Mouse (Mus musculus) limb, embryonic 11.5 days (tissue): ENCODE results near the gene Igll1. TPM values are rescaled to one million over a fixed set of nuclear protein-coding genes. Genes with fewer than 3 reads are reported as not detected.

Experiments used
- ATAC-seq: fragments of 200-750 bp; cut with Nextera tagmentation; 2 replicates; pipeline ENCODE4 v1.8.0; 2017; ENCODE audit warnings: low read depth; ENCODE audit not compliant: insufficient number of reproducible peaks, low FRiP score, low TSS enrichment
- DNase-seq: peaks from one replicate; pipeline ENCODE4 v3.0.0-alpha.2; 2015; ENCODE audit warnings: low spot score
- H3K27ac ChIP-seq: fragments of 300-500 bp; sonication (generic); replicated peaks from 2 replicates; pipeline ENCODE4 v1.5.1; 2014; ENCODE audit warnings: low read depth, mild to moderate bottlenecking, low read length
- H3K27me3 ChIP-seq: fragments of 300-500 bp; sonication (generic); 2 replicates; pipeline ENCODE4 v1.6.1; 2014; ENCODE audit warnings: mild to moderate bottlenecking, low read length, mixed read lengths; ENCODE audit not compliant: control insufficient read depth, insufficient read depth
- H3K36me3 ChIP-seq: fragments of 300-500 bp; sonication (generic); 2 replicates; pipeline ENCODE4 v1.6.1; 2014; ENCODE audit warnings: mild to moderate bottlenecking, low read length, moderate library complexity, mixed read lengths; ENCODE audit not compliant: control insufficient read depth, insufficient read depth
- H3K4me1 ChIP-seq: fragments of 300-500 bp; sonication (generic); 2 replicates; pipeline ENCODE4 v1.6.1; 2014; ENCODE audit warnings: low read length, mixed read lengths; ENCODE audit not compliant: control insufficient read depth, insufficient read depth
- H3K4me2 ChIP-seq: fragments of 300-500 bp; sonication (generic); 2 replicates; pipeline ENCODE4 v1.6.1; 2014; ENCODE audit warnings: low read depth, mild to moderate bottlenecking, moderate library complexity; ENCODE audit not compliant: severe bottlenecking
- H3K4me3 ChIP-seq: fragments of 300-500 bp; sonication (generic); 2 replicates; pipeline ENCODE4 v1.5.1; 2014; ENCODE audit warnings: low read depth, low read length
- H3K9ac ChIP-seq: fragments of 300-500 bp; sonication (generic); 2 replicates; pipeline ENCODE4 v1.6.1; 2014; ENCODE audit warnings: mild to moderate bottlenecking, low read length
- H3K9me3 ChIP-seq: fragments of 300-500 bp; sonication (generic); 2 replicates; pipeline ENCODE4 v1.6.1; 2016; ENCODE audit warnings: low read length; ENCODE audit not compliant: control insufficient read depth
- WGBS: fragments of 180-500 bp; shearing (Covaris S2); extraction: QIAGEN DNeasy Blood & Tissue Kit; methylation state at CpG from one replicate; pipeline ENCODE4 v1.1.7; 2014; 5-methylcytosine and 5-hydroxymethylcytosine counted together
- polyA plus RNA-seq: library from polyadenylated mRNA; unstranded; fragments of >200 nt; fragmentation: Nextera tagmentation; extraction: Ambion mirVana; gene quantifications from 2 replicates; pipeline ENCODE4 v1.2.1, GENCODE M21; 2014

The Igll1 gene
- polyA plus RNA-seq, 1 experiment from 2014 or later = not detected

- Histone ChIP-seq H3K4me2 (peak overlapping the region; percentile 85; the same call in 1 of the 2 replicates), H3K4me3 (no peak overlapping the region), H3K27ac (no peak overlapping the region), H3K27me3 (no peaks in the 10 kb centered on the region), H3K9me3 (no peaks in the 10 kb centered on the region), H3K36me3 (peaks cover 3% of the 10 kb centered on the region; the same call in 1 of the 2 replicates), H3K9ac (no peak overlapping the region), H3K4me1 (peaks cover 9% of the 10 kb centered on the region; the same call in 1 of the 2 replicates)
- peak; percentile 78 for ATAC-seq
- 23% methylated on average over 4 of the region's 4 CpGs for WGBS
- DNase-seq = no peak
Observed at GRCm38 (mm10) chr16:16896015-16896381, 32.2 kb upstream of the Igll1 start.

DNA sequence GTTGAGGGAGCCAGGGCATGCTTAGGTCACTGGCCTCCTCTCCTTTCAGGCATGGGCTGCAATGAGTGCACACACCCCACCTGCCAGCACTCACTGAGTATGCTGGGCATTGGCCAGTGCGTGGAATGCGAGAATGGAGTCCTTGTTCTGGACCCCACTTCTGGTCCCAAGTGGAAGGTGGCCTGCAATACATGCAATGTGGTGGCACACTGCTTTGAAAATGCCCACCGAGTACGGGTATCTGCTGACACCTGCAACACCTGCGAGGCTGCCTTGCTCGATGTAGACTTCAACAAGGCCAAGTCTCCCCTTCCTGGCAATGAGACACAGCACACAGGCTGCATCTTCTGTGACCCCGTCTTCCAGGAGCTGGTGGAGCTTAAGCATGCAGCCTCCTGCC is 28.6 kb upstream of the Igll1 start:
- no peak overlapping the region for H3K4me3 ChIP-seq
- no peaks in the 10 kb centered on the region for H3K27me3 ChIP-seq
- no peaks in the 10 kb centered on the region for H3K9me3 ChIP-seq
- H3K4me2 ChIP-seq = no peak overlapping the region
- H3K36me3 ChIP-seq = peaks cover 17% of the 10 kb centered on the region; the same call in 1 of the 2 replicates
- DNase-seq (no peak), ATAC-seq (no peak)
- no peak overlapping the region for H3K9ac ChIP-seq
- H3K27ac ChIP-seq = no peak overlapping the region
- peaks cover 5% of the 10 kb centered on the region; the same call in 1 of the 2 replicates for H3K4me1 ChIP-seq
- 93% methylated on average over 7 of the region's 7 CpGs for WGBS

DNA sequence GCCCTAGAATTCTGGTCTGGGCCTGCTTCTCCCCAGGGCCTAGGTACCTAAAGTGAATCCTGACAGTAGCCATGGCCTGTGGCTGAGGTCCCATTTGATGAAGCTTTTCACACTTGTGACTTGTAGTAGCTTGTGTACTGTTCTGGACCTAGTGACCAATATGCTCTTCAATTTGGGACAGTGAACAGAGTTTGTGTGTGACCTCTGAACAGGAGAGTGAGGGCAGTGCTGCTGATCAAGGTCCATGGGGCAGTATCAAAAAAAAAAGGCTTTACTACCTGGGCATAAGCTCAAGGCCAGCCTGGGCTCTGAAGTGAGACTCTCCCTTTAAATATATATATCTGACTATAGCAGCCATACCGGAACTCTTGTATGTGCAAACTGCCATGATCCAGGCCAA is 24.6 kb upstream of the Igll1 start:
- Histone ChIP-seq H3K4me1 (no peaks in the 10 kb centered on the region), H3K36me3 (peaks cover 18% of the 10 kb centered on the region; the same call in 1 of the 2 replicates), H3K9ac (no peak overlapping the region), H3K4me3 (no peak overlapping the region), H3K4me2 (no peak overlapping the region), H3K27me3 (no peaks in the 10 kb centered on the region), H3K9me3 (no peaks in the 10 kb centered on the region), H3K27ac (no peak overlapping the region)
- no peak for DNase-seq
- WGBS = 88% methylated on average over 1 of the region's 1 CpGs
- ATAC-seq = no peak

GRCm38 (mm10) chr16:16879025-16879424 is 15.2 kb upstream of the Igll1 start:
- H3K27ac ChIP-seq = no peak overlapping the region
- no peak overlapping the region for H3K4me2 ChIP-seq
- WGBS = 92% methylated on average over 5 of the region's 5 CpGs
- no peak for ATAC-seq
- H3K9me3 ChIP-seq = no peaks in the 10 kb centered on the region
- no peaks in the 10 kb centered on the region for H3K4me1 ChIP-seq
- H3K36me3 ChIP-seq = peaks cover 33% of the 10 kb centered on the region
- H3K4me3 ChIP-seq = no peak overlapping the region
- no peak for DNase-seq
- H3K9ac ChIP-seq = no peak overlapping the region
- H3K27me3 ChIP-seq = no peaks in the 10 kb centered on the region

DNA sequence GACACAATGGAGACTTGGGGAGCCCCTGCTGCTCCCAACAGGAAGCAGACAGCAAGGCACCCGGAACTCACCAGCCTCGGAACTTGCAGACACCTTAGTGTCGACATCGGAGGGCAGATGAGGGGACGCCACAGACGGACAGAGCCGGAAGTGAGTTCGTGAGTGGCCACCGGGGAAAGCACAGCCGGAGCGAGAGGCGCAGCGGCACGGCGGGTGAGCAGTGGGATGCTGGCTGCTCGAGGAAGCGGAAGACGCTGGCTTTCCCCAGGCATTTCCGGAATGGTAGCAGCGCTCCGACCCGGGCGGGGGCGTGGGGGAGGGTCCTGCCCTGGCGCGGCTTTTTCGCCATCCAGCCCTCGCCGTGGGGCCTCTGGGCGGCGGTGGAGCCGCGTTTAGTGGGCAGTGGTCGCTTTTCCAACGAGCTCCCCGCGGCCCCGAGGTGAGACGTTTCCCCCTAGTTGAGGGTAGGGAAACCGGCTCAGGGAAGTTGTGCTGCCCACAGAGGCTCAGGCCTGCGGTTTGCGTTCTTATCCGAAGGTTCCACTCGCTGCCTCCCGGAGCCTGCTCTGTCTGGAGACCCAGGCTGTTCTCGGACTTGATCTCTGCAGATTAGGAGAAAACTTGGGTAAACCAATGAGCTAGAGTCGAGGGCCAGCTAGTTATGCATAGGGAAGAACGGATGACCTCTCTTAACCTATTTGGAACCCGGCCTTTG is 7.0 kb upstream of the Igll1 start, which contains the start of the genes Top3b and Vpreb1:
TSS of gene Top3b (plus strand) at position 120 of the 715 bp plus-strand sequence.
TSS of gene Vpreb1 (minus strand) at position 227 of the 715 bp plus-strand sequence.
- peaks cover 5% of the 10 kb centered on the region; the same call in 1 of the 2 replicates for H3K4me1 ChIP-seq
- no peaks in the 10 kb centered on the region for H3K9me3 ChIP-seq
- no peaks in the 10 kb centered on the region for H3K27me3 ChIP-seq
- peak; percentile 96 for ATAC-seq
- H3K27ac ChIP-seq = peak within 1 kb of the TSS; percentile 93
- peak within 1 kb of the TSS; percentile 81 for H3K9ac ChIP-seq
- DNase-seq = peak; percentile 97
- peak within 1 kb of the TSS; percentile 63 for H3K4me2 ChIP-seq
- peak within 1 kb of the TSS; percentile 66 for H3K4me3 ChIP-seq
- H3K36me3 ChIP-seq = no peaks in the 10 kb centered on the region
- WGBS = under 1% methylated on average over 49 of the region's 49 CpGs

- no peaks in the 10 kb centered on the region for H3K36me3 ChIP-seq
- H3K27me3 ChIP-seq = no peaks in the 10 kb centered on the region
- H3K4me2 ChIP-seq = peak overlapping the region; percentile 32; the same call in 1 of the 2 replicates
- DNase-seq = no peak
- peak overlapping the region; percentile 66 for H3K4me3 ChIP-seq
- H3K9ac ChIP-seq = peak overlapping the region; percentile 81
- 0 out of 2 replicates have a peak overlapping the region, but pooled peaks have one; percentile 6 for H3K27ac ChIP-seq
- peak; percentile 42 for ATAC-seq
- 38% methylated on average over 7 of the region's 7 CpGs for WGBS
- no peaks in the 10 kb centered on the region for H3K9me3 ChIP-seq
- peaks cover 5% of the 10 kb centered on the region; the same call in 1 of the 2 replicates for H3K4me1 ChIP-seq
Observed at GRCm38 (mm10) chr16:16870241-16870616, 6.4 kb upstream of the Igll1 start.

GRCm38 (mm10) chr16:16865696-16866561 is 2.1 kb upstream of the Igll1 start:
- WGBS = 51% methylated on average over 4 of the region's 5 CpGs
- no peak for ATAC-seq
- H3K9ac ChIP-seq = no peak overlapping the region

GRCm38 (mm10) chr16:16865217-16865616 is 1.4 kb upstream of the Igll1 start:
- H3K4me1 ChIP-seq = no peaks in the 10 kb centered on the region
- ATAC-seq = no peak
- no peak overlapping the region for H3K4me3 ChIP-seq
- H3K27me3 ChIP-seq = no peaks in the 10 kb centered on the region
- no peak overlapping the region for H3K27ac ChIP-seq
- DNase-seq = no peak
- no peak overlapping the region for H3K4me2 ChIP-seq
- H3K9ac ChIP-seq = no peak overlapping the region
- H3K9me3 ChIP-seq = no peaks in the 10 kb centered on the region
- no peaks in the 10 kb centered on the region for H3K36me3 ChIP-seq

More at GRCm38 (mm10) chr16:16865696-16866561, 2.1 kb upstream of the Igll1 start:
- Histone ChIP-seq H3K27me3 (no peaks in the 10 kb centered on the region), H3K4me2 (no peak overlapping the region), H3K4me1 (no peaks in the 10 kb centered on the region), H3K27ac (no peak overlapping the region), H3K9me3 (no peaks in the 10 kb centered on the region), H3K4me3 (no peak overlapping the region), H3K36me3 (no peaks in the 10 kb centered on the region)
- DNase-seq = peak; percentile 28
